Mouse (Mus musculus) CD4-positive, CD25-positive, alpha-beta regulatory T cell, adult 4 months (primary cell): ENCODE measurements around the gene Taf5l. TPM values are rescaled to one million over a fixed set of nuclear protein-coding genes. Genes with fewer than 3 reads are reported as not detected.

Experiments
- ATAC-seq: one replicate; pipeline ENCODE4 v1.8.0; 2017
- polyA plus RNA-seq, 2 experiments: library from polyadenylated mRNA; unstranded; fragments of 100-300 nt; shearing (Covaris generic); gene quantifications; one replicate each; pipeline ENCODE4 v1.2.1; 2017

Taf5l gene
- polyA plus RNA-seq, 2 experiments from 2014 or later: 12.3 to 13.2 TPM

- no peak for ATAC-seq
Observed at GRCm38 (mm10) chr8:123959473-123959872, 61.7 kb downstream of the Taf5l start.

- ATAC-seq: no peak
Observed at GRCm38 (mm10) chr8:123958130-123958529, 63.1 kb downstream of the Taf5l start.

GRCm38 (mm10) chr8:123954246-123954645 lies 67.0 kb downstream of the Taf5l start:
- no peak for ATAC-seq

DNA sequence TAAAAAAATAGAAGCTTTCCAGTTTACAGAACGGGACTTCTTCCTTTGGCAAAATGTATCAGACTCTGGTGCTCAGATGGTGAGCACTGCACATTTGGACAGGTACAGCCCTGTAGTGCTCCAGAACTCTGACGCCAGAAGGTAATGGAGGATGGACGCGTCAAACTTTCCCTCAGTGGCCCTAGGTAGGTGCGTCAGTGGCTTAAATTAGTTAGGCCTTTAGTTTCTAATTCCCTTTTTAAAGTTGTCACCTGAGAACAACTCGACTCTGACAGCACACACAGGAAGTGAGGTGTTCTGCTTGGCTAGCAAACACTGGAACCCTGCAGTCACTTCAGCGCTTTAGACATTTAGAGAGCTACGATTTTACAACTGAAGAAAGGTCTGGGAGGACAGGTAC lies 67.5 kb downstream of the Taf5l start:
- ATAC-seq: no peak

- peak; percentile 44 for ATAC-seq
Observed at GRCm38 (mm10) chr8:123950077-123950802, 71.0 kb downstream of the Taf5l start.

- no peak for ATAC-seq
Observed at GRCm38 (mm10) chr8:123949686-123949986, 71.6 kb downstream of the Taf5l start.

- ATAC-seq: peak; percentile 87
Observed at GRCm38 (mm10) chr8:123948942-123949685, 72.1 kb downstream of the Taf5l start, which contains the start of gene Nup133. Nup133 (minus strand) TSS chr8:123949265.

Other genes starting within 250 kb of the Taf5l start
- gene Rab4a, start 215.4 kb downstream of the Taf5l start, polyA plus RNA-seq: 1 to 10 TPM; 2.7 to 9.6 TPM
- gene Ccsap, start 161.2 kb downstream of the Taf5l start, polyA plus RNA-seq: 1 to 10 TPM; 3.2 to 4.4 TPM
- gene Acta1, start 126.6 kb downstream of the Taf5l start, polyA plus RNA-seq: under 1 TPM in 1 of 2 experiments, not detected in 1; 0.30 TPM
- gene Nup133, start 72.1 kb downstream of the Taf5l start, polyA plus RNA-seq: 10 to 100 TPM in 1 of 2 experiments, 1 to 10 TPM in 1; 9.0 to 10.2 TPM
- gene Abcb10, start 38.3 kb downstream of the Taf5l start, polyA plus RNA-seq: 1 to 10 TPM in 1 of 2 experiments, under 1 TPM in 1; 0.73 to 1.5 TPM
- 1 to 10 TPM; 2.5 to 7.8 TPM for gene Urb2, start 111 bp upstream of the Taf5l start, polyA plus RNA-seq
- 10 to 100 TPM; 18.5 to 18.7 TPM for gene Galnt2, start 210.0 kb upstream of the Taf5l start, polyA plus RNA-seq